Mouse (Mus musculus): Measurements from ENCODE around the gene Mdn1.

Gene Mdn1

GRCm38 (mm10) chr4:32789020-32789419 is 132.1 kb downstream of the Mdn1 start:
- DNase-seq, result no peak

DNA sequence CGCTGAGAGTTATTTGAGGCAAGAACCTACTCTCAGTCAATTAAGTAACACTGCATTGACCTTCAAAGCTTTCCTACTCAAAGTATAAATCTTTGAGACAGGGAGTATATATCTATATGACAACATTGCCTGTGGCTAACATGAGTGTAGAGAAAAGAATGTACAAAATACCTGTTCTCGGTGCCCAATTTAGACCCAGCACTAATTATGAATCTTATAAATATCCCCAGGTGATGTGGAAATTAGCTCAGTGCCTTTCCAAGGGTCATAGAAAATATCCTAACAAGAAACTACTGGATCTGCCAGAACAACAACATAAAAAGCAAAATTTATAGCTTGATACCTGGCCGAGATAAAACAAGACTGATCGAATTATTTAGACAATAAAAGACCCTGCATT is 142.1 kb downstream of the Mdn1 start:
- DNase-seq, result no peak

DNA sequence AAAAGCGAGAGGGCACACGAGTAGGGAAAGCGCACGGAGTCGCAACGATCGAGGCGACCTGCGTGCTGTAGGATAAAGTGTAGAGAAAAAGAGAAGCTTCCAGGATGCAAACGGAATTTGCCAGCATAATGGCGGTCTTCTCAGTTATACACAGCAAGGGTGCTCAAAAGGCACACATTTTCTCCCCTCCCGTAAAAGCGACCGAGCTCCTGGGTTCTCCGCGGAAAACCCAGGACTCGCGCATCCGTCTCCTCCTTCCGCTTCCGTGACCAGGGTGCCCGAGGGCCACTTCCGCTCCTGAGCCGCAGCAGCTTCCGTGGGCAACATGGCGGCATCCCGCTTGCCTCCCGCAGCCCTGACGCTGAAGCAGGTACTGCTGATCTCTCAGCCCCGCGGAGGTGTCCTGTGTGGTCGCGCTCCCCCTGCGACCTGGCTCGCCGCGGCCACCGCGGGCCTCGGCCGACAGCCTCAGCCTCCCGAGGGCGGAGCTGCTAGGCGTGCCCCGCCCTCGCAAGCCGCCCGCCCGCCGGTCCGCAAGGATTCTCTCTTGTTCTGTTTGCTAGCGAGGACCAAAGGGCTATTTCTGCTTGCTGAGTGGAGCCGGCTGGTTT is 143.2 kb downstream of the Mdn1 start, which contains the start of gene Lyrm2:
Lyrm2 (plus strand) TSS at position 288 of the 611 bp plus-strand sequence.
- peak; percentile 74 for DNase-seq

- DNase-seq, result no peak
These were observed 143.8 kb downstream of the Mdn1 start for GRCm38 (mm10) chr4:32800577-32801170.

- DNase-seq, result no peak
These were observed 160.6 kb downstream of the Mdn1 start for GRCm38 (mm10) chr4:32817478-32817877.

DNA sequence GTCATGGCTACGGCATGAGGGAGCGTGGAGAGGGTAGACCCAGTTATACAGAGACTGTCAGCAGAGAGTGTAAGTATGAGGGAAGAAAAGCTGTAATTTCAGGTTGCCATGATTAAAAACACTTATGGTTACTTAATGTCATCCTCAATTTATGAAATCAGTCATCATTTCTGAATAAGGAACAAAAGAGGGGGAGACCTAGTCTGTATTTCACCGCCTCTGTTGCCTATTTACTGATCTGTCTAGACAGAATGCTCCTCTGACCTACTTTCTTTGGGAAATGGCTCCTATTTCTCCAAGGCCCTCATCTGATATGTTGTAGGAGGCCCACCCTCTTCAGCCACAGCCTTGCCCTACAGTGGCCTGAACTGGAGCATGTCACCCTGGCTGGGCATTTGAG is 163.8 kb downstream of the Mdn1 start:
- DNase-seq, result no peak

- DNase-seq, result no peak
These were observed 167.3 kb downstream of the Mdn1 start for GRCm38 (mm10) chr4:32824254-32824653.
